ENCODE assay signal across 1 mouse cellular context in the genomic region with DNA sequence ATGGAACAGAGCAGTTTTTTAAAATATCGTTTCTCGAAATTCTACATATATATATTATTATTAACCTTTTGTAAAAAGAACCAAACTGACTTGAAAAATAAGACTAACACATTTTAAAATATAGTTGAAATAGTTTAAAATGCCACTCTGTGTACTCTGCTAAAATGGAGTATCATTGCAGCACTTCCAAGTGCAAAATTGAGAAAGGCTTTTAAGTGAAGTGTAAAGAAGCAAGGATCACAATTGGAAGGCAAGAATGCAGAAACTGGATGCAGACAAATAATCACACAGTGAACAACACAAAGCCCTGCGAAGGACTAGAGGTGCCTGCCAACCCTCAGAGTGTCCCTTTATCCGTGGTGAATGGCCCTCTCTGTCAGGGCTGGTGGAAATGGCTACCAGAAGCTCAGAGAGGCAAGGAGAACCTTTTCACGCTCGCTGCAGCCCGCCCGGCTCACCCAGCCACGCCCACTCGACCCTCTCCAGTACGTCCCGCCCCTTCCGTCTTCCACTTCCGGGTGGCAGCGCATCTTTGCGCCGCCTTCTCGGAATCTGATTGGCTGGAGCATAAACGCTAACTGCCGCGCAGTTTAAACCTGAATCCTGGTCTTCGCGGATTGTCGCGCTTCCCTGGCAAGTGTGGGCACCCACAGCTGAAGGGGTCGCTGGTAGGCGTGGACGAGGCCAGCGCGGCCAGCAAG.
TF ChIP-seq lines count a peak whose summit lies in the region.

A gene (plus strand): TSS at position 540 of the 701 bp plus-strand sequence.

TF ChIP-seq in myocyte, 11 proteins besides CTCF, POLR2A, EP300 and RAD21 (continued from another document):
- TF ChIP-seq REST (IDR thresholded peaks at IDR 0.05; ENCODE audit: insufficient read depth, insufficient read length): no peak
- peak; percentile 96 for TF ChIP-seq E2F4 (IDR thresholded peaks at IDR 0.05; ENCODE audit: insufficient read depth)
- peak; percentile 80 for TF ChIP-seq POLR2AphosphoS2 (IDR thresholded peaks at IDR 0.05; ENCODE audit: insufficient read length, low read depth)
- TF ChIP-seq CEBPB (IDR thresholded peaks at IDR 0.05; ENCODE audit: insufficient read depth, poor library complexity, severe bottlenecking): no peak
